Mouse (Mus musculus) lung, adult 2 months (tissue): ENCODE measurements around the gene Smg5. TPM values are rescaled to one million over a fixed set of nuclear protein-coding genes. Genes with fewer than 3 reads are reported as not detected.

Experiments
- DNase-seq: peaks from one replicate; pipeline ENCODE4 v3.0.0; 2022
- H3K4me1 ChIP-seq: fragments of 200-500 bp; 2 replicates; pipeline ENCODE4 v1.6.1; 2011; ENCODE audit warnings: low read length; ENCODE audit not compliant: control insufficient read depth, insufficient read depth
- H3K4me3 ChIP-seq: fragments of 200-500 bp; replicated peaks from 2 replicates; pipeline ENCODE3; 2011; ENCODE audit warnings: low read depth, mild to moderate bottlenecking, control low read depth, low read length; ENCODE audit errors: extremely low read depth
- CTCF ChIP-seq: fragments of 200-500 bp; IDR thresholded peaks from 2 replicates; pipeline ENCODE4 v1.5.1; 2011; ENCODE audit warnings: mild to moderate bottlenecking, low read length, control low read depth; ENCODE audit not compliant: insufficient read depth
- POLR2A ChIP-seq: fragments of 200-500 bp; IDR thresholded peaks from 2 replicates; pipeline ENCODE4 v1.6.1; 2011; ENCODE audit warnings: low read depth, mild to moderate bottlenecking, control low read depth, low read length, borderline replicate concordance; ENCODE audit errors: extremely low read depth
- WGBS: fragments of 180-500 bp; shearing (Covaris S2); methylation state at CpG from one replicate; pipeline ENCODE4 v1.1.7; 2018; 5-methylcytosine and 5-hydroxymethylcytosine counted together
- polyA plus RNA-seq: library from polyadenylated mRNA; depleted of rRNA; stranded (reverse); fragments of >200 nt; gene quantifications from 2 replicates; pipeline ENCODE4 v1.2.3, GENCODE M21; 2012

The Smg5 gene
- polyA plus RNA-seq, 1 experiment, result 63.7 TPM

DNA sequence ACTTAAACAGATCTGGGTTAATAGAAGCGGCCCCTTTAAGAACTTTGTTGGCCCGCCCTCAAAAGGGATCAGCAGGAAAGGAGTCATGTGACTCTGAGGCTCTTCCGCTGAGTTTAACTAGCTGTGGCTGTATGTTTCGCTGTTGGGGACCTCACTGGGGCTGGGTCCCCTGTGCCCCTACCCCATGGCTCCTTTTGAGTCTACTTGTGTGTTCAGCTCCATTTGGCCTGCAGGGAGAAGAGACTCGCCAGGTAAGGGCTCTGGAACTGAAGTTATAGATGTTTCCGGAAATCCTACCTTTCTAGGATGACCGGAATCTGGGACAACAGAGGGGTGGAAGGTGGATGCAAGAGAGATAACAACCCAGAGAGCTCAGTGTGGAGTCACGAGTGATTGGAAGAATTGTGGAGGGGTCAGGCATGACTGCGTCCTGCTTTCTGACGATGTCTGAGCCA, 11.1 kb upstream of the Smg5 start, which contains the start of gene Glmp:
Gene Glmp, plus strand, starts transcription at position 73 of the 455 bp plus-strand sequence.
- Histone ChIP-seq H3K4me3 (peak within 1 kb of the TSS; percentile 98), H3K4me1 (peaks cover 9% of the 10 kb centered on the region)
- DNase-seq, result peak; percentile 62
- TF ChIP-seq CTCF (no peak), POLR2A (peak; percentile 67; the same call in 1 of the 2 replicates)
- WGBS, result under 1% methylated on average over 10 of the region's 10 CpGs

DNA sequence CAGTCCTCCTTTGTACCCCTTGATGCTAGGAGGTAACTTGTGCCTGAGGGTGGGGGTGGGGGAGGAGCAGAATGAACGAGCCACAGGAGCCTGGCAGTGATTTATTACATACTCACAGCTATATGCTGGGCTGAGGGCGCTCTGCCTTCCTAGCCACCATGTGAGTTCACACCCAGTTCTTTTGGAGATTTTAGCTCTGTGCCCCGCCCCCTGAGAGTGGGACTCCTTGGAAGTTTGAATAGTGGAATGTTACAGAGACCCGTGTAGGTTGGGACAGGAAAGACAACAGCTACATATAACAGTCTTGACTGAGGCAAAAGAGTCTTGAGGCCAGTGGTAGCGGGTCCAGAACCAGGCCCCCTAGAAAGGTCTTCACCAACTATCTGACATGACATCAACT, 7.1 kb upstream of the Smg5 start:
- WGBS, result 69% methylated on average over 5 of the region's 5 CpGs
- peaks cover 9% of the 10 kb centered on the region for H3K4me1 ChIP-seq
- no peak for DNase-seq
- TF ChIP-seq CTCF, result no peak
- TF ChIP-seq POLR2A, result no peak
- H3K4me3 ChIP-seq, result no peak overlapping the region

DNA sequence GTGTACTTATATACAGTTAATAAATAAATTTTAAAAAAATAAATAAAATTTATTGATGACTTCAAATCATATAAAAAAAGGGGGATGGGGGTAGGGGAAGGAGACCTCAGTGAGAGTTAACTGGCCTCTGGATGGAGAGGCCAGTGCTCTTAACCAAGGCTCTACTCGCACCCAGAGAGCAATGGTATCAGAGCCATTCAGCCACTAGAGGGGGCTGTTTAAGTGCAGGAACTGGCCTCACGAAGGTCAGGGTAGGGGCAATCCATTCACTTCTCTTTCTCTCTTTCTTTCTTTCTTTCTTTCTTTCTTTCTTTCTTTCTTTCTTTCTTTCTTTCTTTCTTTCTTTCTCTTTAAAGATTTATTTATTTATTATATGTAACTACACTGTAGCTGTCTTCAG, 4.8 kb upstream of the Smg5 start:
- Histone ChIP-seq H3K4me3 (no peak overlapping the region), H3K4me1 (no peaks in the 10 kb centered on the region)
- TF ChIP-seq POLR2A, result no peak
- TF ChIP-seq CTCF, result peak; percentile 80
- peak; percentile 26 for DNase-seq
- WGBS, result 16% methylated on average over 2 of the region's 2 CpGs

DNA sequence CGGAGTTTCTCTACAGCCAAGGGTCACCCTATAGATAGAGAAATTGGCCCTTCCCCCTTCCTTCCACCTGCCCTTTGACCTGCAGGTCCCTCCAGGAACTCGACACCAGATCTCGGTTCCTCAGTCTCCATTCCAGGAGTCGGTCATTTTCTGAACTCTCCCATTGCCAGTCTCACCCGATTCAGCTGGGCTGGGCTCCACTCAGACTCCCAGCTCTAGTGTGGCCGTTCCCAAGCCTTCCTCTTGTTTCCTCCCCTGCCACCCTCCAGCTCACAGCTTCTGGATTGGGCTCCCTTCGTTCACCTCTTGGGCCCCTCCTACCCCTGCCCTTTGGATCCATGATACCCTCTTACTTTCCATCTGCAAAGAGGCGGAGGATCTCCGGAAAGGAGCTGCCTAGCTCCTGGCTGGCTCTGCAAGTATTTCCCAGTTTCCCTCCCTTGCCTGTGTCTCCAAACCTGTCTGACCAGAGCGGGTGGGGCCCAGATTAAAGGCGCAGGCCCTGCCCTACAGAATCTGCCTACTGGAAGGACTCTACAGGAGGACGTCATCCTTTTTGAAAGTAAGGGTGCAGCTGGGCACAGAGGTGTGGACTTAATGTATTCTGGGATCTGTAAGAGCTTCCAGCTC, 1.9 kb upstream of the Smg5 start:
- Histone ChIP-seq H3K4me3 (peak overlapping the region; percentile 15), H3K4me1 (peaks cover 7% of the 10 kb centered on the region)
- no peak for TF ChIP-seq CTCF
- peak; percentile 41; the same call in 1 of the 2 replicates for TF ChIP-seq POLR2A
- WGBS, result 53% methylated on average over 12 of the region's 12 CpGs
- DNase-seq, result peak; percentile 40

DNA sequence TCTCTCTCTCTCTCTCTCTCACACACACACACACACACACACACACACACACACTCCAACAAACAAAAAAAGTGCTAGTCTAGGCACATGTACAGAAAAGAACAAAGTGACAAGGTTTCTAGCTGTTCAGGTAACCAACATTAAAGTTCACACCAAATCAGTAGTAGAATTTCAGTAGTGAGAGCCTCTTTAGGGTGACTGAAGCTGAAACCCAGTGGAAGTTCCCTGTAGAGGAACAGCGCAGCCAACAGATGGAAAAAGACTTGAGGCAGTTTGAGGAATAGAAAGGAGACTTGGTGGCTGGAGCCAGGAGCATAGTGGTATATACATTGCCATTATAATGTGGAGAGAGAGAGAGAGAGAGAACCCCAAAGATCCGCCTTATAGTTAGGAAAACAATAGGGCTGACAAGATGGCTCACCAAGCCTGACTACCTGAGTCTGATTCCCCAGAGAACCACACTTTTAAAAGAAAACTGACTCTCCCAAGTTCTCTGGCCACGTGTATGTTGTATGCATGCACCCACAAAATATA, 1.1 kb upstream of the Smg5 start:
- no peak overlapping the region for H3K4me3 ChIP-seq
- 31% methylated on average over 3 of the region's 3 CpGs for WGBS
- TF ChIP-seq CTCF (no peak), POLR2A (no peak)
- no peak for DNase-seq
- H3K4me1 ChIP-seq, result peaks cover 7% of the 10 kb centered on the region

DNA sequence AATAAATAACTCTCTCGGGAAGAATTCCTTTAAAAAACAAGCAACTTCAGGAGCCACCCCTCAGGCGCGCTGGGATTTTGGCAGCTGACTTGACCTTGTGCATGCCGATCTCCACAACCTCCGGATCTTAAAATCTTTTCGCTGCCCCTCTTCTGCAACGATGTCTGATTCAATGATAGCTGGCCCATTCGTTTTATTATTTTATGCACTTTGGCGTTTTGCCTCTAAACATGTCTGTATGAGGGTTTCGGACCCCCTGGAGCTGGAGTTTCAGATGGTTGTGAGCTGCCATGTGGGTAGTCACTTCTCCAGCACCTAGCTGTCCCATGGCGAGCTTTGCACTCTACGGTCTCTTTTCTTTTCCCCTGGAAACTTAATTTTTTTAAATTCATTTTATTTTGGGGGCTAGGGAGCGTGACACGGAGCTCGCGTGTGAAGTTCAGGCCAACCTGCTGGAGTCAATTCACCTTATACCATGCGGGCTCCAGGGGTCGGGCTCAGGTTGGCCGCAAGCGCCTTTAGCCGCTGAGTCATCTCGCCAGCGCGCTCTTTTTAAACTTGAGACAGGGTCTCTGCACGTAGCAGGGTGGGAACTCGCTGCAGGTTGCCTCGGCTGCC, 515 bp upstream of the Smg5 start:
- Histone ChIP-seq H3K4me1 (peaks cover 7% of the 10 kb centered on the region), H3K4me3 (peak overlapping the region; percentile 99)
- DNase-seq, result no peak
- WGBS, result under 1% methylated on average over 27 of the region's 27 CpGs
- TF ChIP-seq POLR2A, result no peak

DNA sequence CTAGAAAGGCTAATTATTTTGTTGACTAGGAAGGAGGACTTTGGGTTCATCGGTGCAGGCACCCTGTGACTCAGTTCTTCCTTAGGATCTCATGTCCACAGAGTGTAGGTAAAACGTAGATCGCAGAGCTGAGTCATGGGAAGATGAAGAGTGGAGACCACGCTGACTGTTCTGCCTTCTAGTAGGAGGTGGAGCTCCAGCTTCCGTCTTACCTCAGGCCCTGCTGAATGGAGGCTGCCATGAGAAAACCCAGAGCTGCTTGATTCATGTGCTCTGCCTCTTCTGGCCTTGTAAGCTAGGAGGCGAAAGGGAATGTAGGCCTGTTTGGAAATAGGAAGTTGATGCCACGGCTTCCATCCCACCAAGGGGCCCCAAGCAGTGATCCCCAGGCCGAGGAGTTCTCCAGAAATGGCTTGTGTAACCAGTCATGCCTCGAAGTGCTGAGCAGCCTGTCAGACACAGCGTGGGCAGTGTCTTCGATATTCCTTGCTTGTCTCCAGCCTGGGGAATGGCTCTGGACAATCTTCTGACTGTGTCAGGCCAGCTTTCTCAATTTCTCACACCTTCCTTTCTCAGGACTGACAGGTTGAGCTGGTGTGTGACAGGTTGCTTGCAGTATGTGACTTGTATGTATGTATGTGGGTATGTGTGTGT, 1.4 kb downstream of the Smg5 start:
- DNase-seq, result no peak
- 47% methylated on average over 11 of the region's 11 CpGs for WGBS
- H3K4me1 ChIP-seq, result peaks cover 7% of the 10 kb centered on the region
- no peak for TF ChIP-seq CTCF
- no peak for TF ChIP-seq POLR2A
- no peak overlapping the region for H3K4me3 ChIP-seq

DNA sequence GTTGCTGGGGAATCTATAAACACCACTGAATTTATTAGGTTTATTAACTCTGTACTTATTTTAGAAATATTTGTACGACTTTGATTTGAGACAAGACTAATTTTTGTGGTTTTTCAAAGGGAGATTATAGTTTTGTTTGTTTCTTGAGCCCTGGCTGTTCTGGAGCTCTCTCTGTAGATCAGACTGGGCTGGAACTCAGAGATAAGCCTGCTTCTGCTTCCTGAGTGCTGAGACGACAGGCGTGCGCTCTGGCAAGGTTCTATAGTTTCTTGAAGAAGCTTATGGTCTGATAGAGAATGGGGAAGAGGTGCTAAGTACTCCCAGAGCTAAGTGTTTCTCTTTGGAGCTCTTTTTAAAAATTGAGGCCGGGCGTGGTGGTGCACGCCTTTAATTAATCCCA, 2.3 kb downstream of the Smg5 start:
- 80% methylated on average over 7 of the region's 7 CpGs for WGBS
- no peak overlapping the region for H3K4me3 ChIP-seq
- no peak for TF ChIP-seq POLR2A
- no peak for TF ChIP-seq CTCF
- H3K4me1 ChIP-seq, result peaks cover 7% of the 10 kb centered on the region
- DNase-seq, result no peak

DNA sequence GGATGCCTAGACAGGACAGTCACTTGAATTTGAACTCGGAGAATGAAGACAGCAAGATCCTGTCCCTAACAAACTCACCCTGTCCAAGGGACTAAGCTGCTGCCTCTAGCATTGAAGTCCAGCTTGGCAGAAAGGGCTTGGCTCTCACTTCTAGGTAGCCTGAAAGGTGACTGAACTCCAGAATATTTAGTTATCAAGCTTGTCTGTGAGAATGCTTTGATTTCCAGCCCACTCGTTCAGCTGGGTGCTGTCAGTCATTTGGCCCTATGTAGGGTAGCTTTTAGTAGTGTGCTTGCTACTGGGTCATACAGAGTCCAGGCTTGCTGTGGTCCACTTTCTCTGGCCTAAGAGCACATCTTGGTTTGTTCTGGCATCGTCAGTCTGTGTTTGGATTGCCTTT, 2.9 kb downstream of the Smg5 start:
- TF ChIP-seq POLR2A (no peak), CTCF (no peak)
- H3K4me3 ChIP-seq, result no peak overlapping the region
- peaks cover 7% of the 10 kb centered on the region for H3K4me1 ChIP-seq
- no peak for DNase-seq
- 51% methylated on average over 3 of the region's 3 CpGs for WGBS
